29 mouse cellular contexts compared by ENCODE assay signal in genomic region chr9:62062234-62062633, GRCm38 (mm10). TPM values are rescaled to one million over a fixed set of nuclear protein-coding genes. Genes with fewer than 3 reads are reported as not detected.
"Had no signal": no experiment of that assay in that cellular context is flagged by ENCODE, and none has a peak within 500 bp of the region (broad histone marks: within the 10 kb centered on the region; RNA-seq: fewer than 3 reads in every experiment).

No protein-coding gene starts in this region.

- H3K9me3 ChIP-seq: embryonic facial prominence, embryonic 10.5 days; embryonic facial prominence, embryonic 12.5 days; embryonic facial prominence, embryonic 13.5 days; embryonic facial prominence, embryonic 15.5 days; forebrain, embryonic 10.5 days; forebrain, embryonic 12.5 days; forebrain, embryonic 13.5 days; forebrain, embryonic 15.5 days had no signal

- H3K27me3 ChIP-seq: embryonic facial prominence, embryonic 12.5 days; embryonic facial prominence, embryonic 13.5 days; embryonic facial prominence, embryonic 15.5 days; forebrain, embryonic 12.5 days; forebrain, embryonic 13.5 days; forebrain, embryonic 15.5 days had no signal

- H3K4me2 ChIP-seq: embryonic facial prominence, embryonic 12.5 days; embryonic facial prominence, embryonic 13.5 days; embryonic facial prominence, embryonic 15.5 days; forebrain, embryonic 12.5 days; forebrain, embryonic 13.5 days; forebrain, embryonic 15.5 days had no signal

- H3K4me1 ChIP-seq: embryonic facial prominence, embryonic 10.5 days; embryonic facial prominence, embryonic 12.5 days; embryonic facial prominence, embryonic 13.5 days; embryonic facial prominence, embryonic 15.5 days; forebrain, embryonic 10.5 days; forebrain, embryonic 12.5 days; forebrain, embryonic 13.5 days; forebrain, embryonic 15.5 days had no signal

- H3K27ac ChIP-seq: embryonic facial prominence, embryonic 10.5 days; embryonic facial prominence, embryonic 12.5 days; embryonic facial prominence, embryonic 13.5 days; embryonic facial prominence, embryonic 15.5 days; forebrain, embryonic 10.5 days; forebrain, embryonic 12.5 days; forebrain, embryonic 13.5 days; forebrain, embryonic 15.5 days; gastrocnemius, adult 2 months; heart, adult 2 months had no signal

- DNase-seq: cerebellum, adult 2 months; cerebellum, adult 8-10 months; cerebellum, adult 9-10 months; cerebellum, adult 9-11 months; cerebellum, postnatal 10 days; cerebellum, postnatal 14 days; cerebellum, postnatal 25 days; cerebellum, postnatal 36 days; embryo, embryonic 11 days; forebrain, postnatal 0 days; gastrocnemius, adult 2 months; gastrocnemius, postnatal 10 days; gastrocnemius, postnatal 14 days; gastrocnemius, postnatal 25 days; gastrocnemius, postnatal 36 days; heart, adult 18-20 months; heart, adult 2 months had no signal

- ATAC-seq: forebrain, embryonic 13.5 days; forebrain, embryonic 14.5 days; forebrain, embryonic 15.5 days; forebrain, embryonic 16.5 days; forebrain, postnatal 0 days had no signal

- H3K36me3 ChIP-seq: embryonic facial prominence, embryonic 12.5 days; forebrain, embryonic 10.5 days; forebrain, embryonic 12.5 days; forebrain, embryonic 15.5 days had no signal

- H3K4me3 ChIP-seq: embryonic facial prominence, embryonic 10.5 days; embryonic facial prominence, embryonic 12.5 days; embryonic facial prominence, embryonic 13.5 days; embryonic facial prominence, embryonic 15.5 days; erythroblast, embryonic 14.5 days; forebrain, embryonic 10.5 days; forebrain, embryonic 12.5 days; forebrain, embryonic 13.5 days; forebrain, embryonic 15.5 days; gastrocnemius, adult 2 months; heart, adult 2 months had no signal

- H3K9ac ChIP-seq: embryonic facial prominence, embryonic 12.5 days; embryonic facial prominence, embryonic 13.5 days; embryonic facial prominence, embryonic 15.5 days; forebrain, embryonic 12.5 days; forebrain, embryonic 13.5 days; forebrain, embryonic 15.5 days; forebrain, postnatal 0 days had no signal

RNA-seq across cellular contexts. Expression of gene Paqr5, which starts 35.6 kb away (rescaled TPM):
- total RNA-seq: gastrocnemius, adult 2 months; gastrocnemius, adult 8-10 months; gastrocnemius, postnatal 25 days; gastrocnemius, postnatal 36 days; heart, adult 2 months had no signal
- polyA plus RNA-seq: erythroblast, embryonic 14.5 days had no signal
